In genomic region chrX:19929866-19930265, GRCm38 (mm10) we compare ENCODE assay signal across 18 mouse cellular contexts.
"Had no signal": no experiment of that assay in that cellular context is flagged by ENCODE, and none has a peak within 500 bp of the region (broad histone marks: within the 10 kb centered on the region; RNA-seq: fewer than 3 reads in every experiment).

No protein-coding gene starts in this region.

- H3K9me3 ChIP-seq: midbrain, embryonic 12.5 days; neural tube, embryonic 13.5 days; neural tube, embryonic 15.5 days had no signal

- H3K27ac ChIP-seq: midbrain, embryonic 10.5 days; midbrain, embryonic 12.5 days; neural tube, embryonic 13.5 days; neural tube, embryonic 15.5 days had no signal

- H3K27me3 ChIP-seq: midbrain, embryonic 12.5 days; neural tube, embryonic 13.5 days; neural tube, embryonic 15.5 days had no signal

- DNase-seq: lung, embryonic 14.5 days; lung, postnatal 10 days; lung, postnatal 4 days; midbrain, embryonic 14.5 days; retina, postnatal 1 day; right cerebral cortex, adult 18-20 months; right cerebral cortex, postnatal 25 days; right cerebral cortex, postnatal 4 days; spleen, adult 18-20 months; thymus, adult 18-20 months; thymus, postnatal 14 days; thymus, postnatal 36 days had no signal

- H3K9ac ChIP-seq: lung, embryonic 14.5 days; midbrain, embryonic 12.5 days; neural tube, embryonic 13.5 days; neural tube, embryonic 15.5 days had no signal

- H3K4me3 ChIP-seq: midbrain, embryonic 10.5 days; midbrain, embryonic 12.5 days; myocyte; neural tube, embryonic 13.5 days; neural tube, embryonic 15.5 days had no signal

- H3K4me1 ChIP-seq: midbrain, embryonic 10.5 days; midbrain, embryonic 12.5 days; neural tube, embryonic 13.5 days; neural tube, embryonic 15.5 days had no signal

- H3K4me2 ChIP-seq: lung, embryonic 14.5 days; midbrain, embryonic 12.5 days; neural tube, embryonic 13.5 days; neural tube, embryonic 15.5 days had no signal

- ATAC-seq: midbrain, embryonic 16.5 days had no signal

- H3K36me3 ChIP-seq: midbrain, embryonic 10.5 days; midbrain, embryonic 12.5 days; neural tube, embryonic 13.5 days; neural tube, embryonic 15.5 days had no signal
